Mouse (Mus musculus) regulatory T cell (primary cell): ENCODE data around the gene Tmem161a.
"Not testable (repeated sequence)": the region's sequence is repeated elsewhere in the genome, so short reads cannot be mapped to it uniquely, and the experiment has no call there.

Experiments
- in situ Hi-C: fragments of 300-600 bp; cut with MboI, MseI; formaldehyde crosslinking; loops from one replicate; pipeline ENCODE4 v1.15.1; 2025; ENCODE audit warnings: high pct_unique_total_duplicates

Tmem161a gene

GRCm38 (mm10) chr8:70210538-70210937 lies 38.4 kb downstream of the Tmem161a start:
- in situ Hi-C loops, result no loop called here

GRCm38 (mm10) chr8:70211275-70211674 lies 39.1 kb downstream of the Tmem161a start:
- in situ Hi-C loops, result no loop called here

GRCm38 (mm10) chr8:70211726-70212111 lies 39.6 kb downstream of the Tmem161a start:
- in situ Hi-C loops, result no loop called here

- in situ Hi-C loops, result no loop called here
These were observed 40.2 kb downstream of the Tmem161a start, which contains the start of gene Slc25a42 for GRCm38 (mm10) chr8:70212112-70213055. Gene Slc25a42, minus strand, starts transcription at chr8:70212305.

- in situ Hi-C loops, result no loop called here
These were observed 42.3 kb downstream of the Tmem161a start for GRCm38 (mm10) chr8:70214411-70214810.

GRCm38 (mm10) chr8:70215092-70215491 lies 42.9 kb downstream of the Tmem161a start:
- in situ Hi-C loops, result no loop called here

GRCm38 (mm10) chr8:70216161-70216560 lies 44.0 kb downstream of the Tmem161a start:
- in situ Hi-C loops, result not testable (repeated sequence)

- in situ Hi-C loops, result no loop called here
These were observed 44.4 kb downstream of the Tmem161a start for GRCm38 (mm10) chr8:70216566-70216965.

GRCm38 (mm10) chr8:70217441-70217840 lies 45.3 kb downstream of the Tmem161a start:
- in situ Hi-C loops, result no loop called here

GRCm38 (mm10) chr8:70219107-70219684 lies 47.0 kb downstream of the Tmem161a start:
- in situ Hi-C loops, result no loop called here

- in situ Hi-C loops, result no loop called here
These were observed 48.2 kb downstream of the Tmem161a start for GRCm38 (mm10) chr8:70220236-70220840.

GRCm38 (mm10) chr8:70220911-70221310 lies 48.8 kb downstream of the Tmem161a start:
- in situ Hi-C loops, result no loop called here

GRCm38 (mm10) chr8:70222041-70222440 lies 49.9 kb downstream of the Tmem161a start:
- in situ Hi-C loops, result no loop called here

GRCm38 (mm10) chr8:70223341-70223740 lies 51.2 kb downstream of the Tmem161a start:
- in situ Hi-C loops, result no loop called here

GRCm38 (mm10) chr8:70227997-70228396 lies 55.8 kb downstream of the Tmem161a start:
- in situ Hi-C loops, result no loop called here

- in situ Hi-C loops, result loop anchor here (10.0 kb wide), 1 partner anchor 1984 kb away; the partner anchor contains the start of genes Cib3, Fam32a and Gm11034
These were observed 58.7 kb downstream of the Tmem161a start for GRCm38 (mm10) chr8:70230837-70231236.
